Mouse (Mus musculus) liver, embryonic 14.5 days (tissue): ENCODE measurements around the gene Galr2.

Experiments
- CTCF ChIP-seq: IDR thresholded peaks from 2 replicates; pipeline ENCODE4 v1.5.1; 2016; ENCODE audit warnings: antibody characterized with exemption, low read depth, control low read depth
- EP300 ChIP-seq: IDR thresholded peaks from 2 replicates; pipeline ENCODE4 v1.6.1; 2016; ENCODE audit warnings: antibody characterized with exemption, low read depth

DNA sequence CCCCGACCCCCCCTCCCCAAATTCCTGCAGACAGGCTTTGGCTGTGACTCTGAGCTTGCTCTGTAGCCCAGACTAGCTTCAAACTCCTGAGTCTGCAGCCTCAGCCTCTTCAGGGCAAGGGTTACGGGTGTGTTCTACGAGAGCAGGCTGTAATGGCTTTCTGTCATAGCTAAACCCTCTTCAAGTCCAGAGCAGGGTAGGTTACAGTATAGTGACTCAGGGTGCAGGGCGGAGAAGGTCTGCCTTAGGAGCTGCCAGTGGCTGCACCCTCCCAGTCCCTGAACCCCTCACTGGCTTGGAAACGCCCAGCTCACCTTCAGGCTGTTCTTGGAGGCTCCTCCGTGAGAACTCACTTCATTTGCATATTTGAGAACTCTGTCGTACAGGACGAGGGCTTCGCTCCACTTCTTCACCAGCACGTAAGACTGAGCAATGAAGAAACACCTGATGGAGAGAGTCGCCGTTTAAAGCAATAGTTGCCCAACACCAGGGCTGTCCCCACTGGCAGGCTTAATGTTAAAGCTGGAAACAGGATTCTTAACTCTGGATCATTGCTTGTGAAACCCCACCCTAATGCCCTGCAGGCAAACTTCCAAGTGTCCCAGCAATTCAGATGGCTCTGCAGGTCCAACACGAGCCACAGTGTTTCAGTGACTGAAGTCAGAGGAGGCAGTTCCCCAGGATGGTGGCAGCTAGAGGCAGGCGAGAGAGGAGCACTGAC, 33.1 kb upstream of the Galr2 start:
- TF ChIP-seq CTCF (no peak), EP300 (no peak)
